Mouse (Mus musculus) cerebellum, adult 2 months (tissue): ENCODE measurements around the gene Kdm4b.

Source experiments
- CTCF ChIP-seq: fragments of 200-500 bp; IDR thresholded peaks from 2 replicates; pipeline ENCODE4 v1.5.1; 2011; ENCODE audit warnings: low read depth, mild to moderate bottlenecking, control low read depth, low read length, moderate library complexity, borderline replicate concordance; ENCODE audit not compliant: insufficient read depth
- POLR2A ChIP-seq: fragments of 200-500 bp; IDR thresholded peaks from 2 replicates; pipeline ENCODE4 v1.6.1; 2011; ENCODE audit warnings: low read length, control low read depth, borderline replicate concordance; ENCODE audit not compliant: insufficient read depth

DNA sequence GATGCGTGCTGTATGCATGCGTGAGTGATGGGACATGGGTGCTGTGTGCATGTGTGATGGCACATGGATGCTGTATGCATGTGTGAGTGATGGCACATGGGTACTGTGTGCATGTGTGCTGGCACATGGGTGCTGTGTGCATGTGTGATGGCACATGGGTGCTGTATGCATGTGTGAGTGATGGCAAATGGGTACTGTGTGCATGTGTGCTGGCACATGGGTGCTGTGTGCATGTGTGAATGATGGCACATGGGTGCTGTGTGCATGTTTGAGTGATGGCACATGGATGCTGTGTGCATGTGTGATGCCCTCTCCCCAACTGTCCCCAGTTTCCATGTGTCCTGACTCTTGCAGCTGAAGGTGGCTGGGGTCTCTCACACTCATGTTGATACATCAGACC is 94.2 kb downstream of the Kdm4b start:
- TF ChIP-seq POLR2A = no peak
- no peak for TF ChIP-seq CTCF
